Mouse (Mus musculus) lung, adult 2 months (tissue): ENCODE data around the gene Slc13a5. TPM values are rescaled to one million over a fixed set of nuclear protein-coding genes. Genes with fewer than 3 reads are reported as not detected.

Source experiments
- DNase-seq: peaks from one replicate; pipeline ENCODE4 v3.0.0; 2022
- H3K4me1 ChIP-seq: fragments of 200-500 bp; 2 replicates; pipeline ENCODE4 v1.6.1; 2011; ENCODE audit warnings: low read length; ENCODE audit not compliant: control insufficient read depth, insufficient read depth
- H3K4me3 ChIP-seq: fragments of 200-500 bp; replicated peaks from 2 replicates; pipeline ENCODE3; 2011; ENCODE audit warnings: low read depth, mild to moderate bottlenecking, control low read depth, low read length; ENCODE audit errors: extremely low read depth
- CTCF ChIP-seq: fragments of 200-500 bp; IDR thresholded peaks from 2 replicates; pipeline ENCODE4 v1.5.1; 2011; ENCODE audit warnings: mild to moderate bottlenecking, low read length, control low read depth; ENCODE audit not compliant: insufficient read depth
- POLR2A ChIP-seq: fragments of 200-500 bp; IDR thresholded peaks from 2 replicates; pipeline ENCODE4 v1.6.1; 2011; ENCODE audit warnings: low read depth, mild to moderate bottlenecking, control low read depth, low read length, borderline replicate concordance; ENCODE audit errors: extremely low read depth
- WGBS: fragments of 180-500 bp; shearing (Covaris S2); methylation state at CpG from one replicate; pipeline ENCODE4 v1.1.7; 2018; 5-methylcytosine and 5-hydroxymethylcytosine counted together
- polyA plus RNA-seq: library from polyadenylated mRNA; depleted of rRNA; stranded (reverse); fragments of >200 nt; gene quantifications from 2 replicates; pipeline ENCODE4 v1.2.3, GENCODE M21; 2012

The Slc13a5 gene
- polyA plus RNA-seq, 1 experiment = not detected

GRCm38 (mm10) chr11:72265483-72265882 is 1.5 kb downstream of the Slc13a5 start:
- Histone ChIP-seq H3K4me3 (no peak overlapping the region), H3K4me1 (peaks cover 6% of the 10 kb centered on the region)
- no peak for DNase-seq
- 8% methylated on average over 11 of the region's 11 CpGs for WGBS
- TF ChIP-seq CTCF (no peak), POLR2A (no peak)

GRCm38 (mm10) chr11:72256441-72256840 is 10.6 kb downstream of the Slc13a5 start:
- no peak for DNase-seq
- Histone ChIP-seq H3K4me1 (no peaks in the 10 kb centered on the region), H3K4me3 (no peak overlapping the region)
- TF ChIP-seq POLR2A (no peak), CTCF (no peak)
- 68% methylated on average over 2 of the region's 2 CpGs for WGBS

- 95% methylated on average over 4 of the region's 4 CpGs for WGBS
- H3K4me3 ChIP-seq = no peak overlapping the region
- H3K4me1 ChIP-seq = no peaks in the 10 kb centered on the region
- TF ChIP-seq POLR2A = no peak
- no peak for TF ChIP-seq CTCF
- no peak for DNase-seq
These were observed 11.4 kb downstream of the Slc13a5 start for GRCm38 (mm10) chr11:72255629-72256028.

DNA sequence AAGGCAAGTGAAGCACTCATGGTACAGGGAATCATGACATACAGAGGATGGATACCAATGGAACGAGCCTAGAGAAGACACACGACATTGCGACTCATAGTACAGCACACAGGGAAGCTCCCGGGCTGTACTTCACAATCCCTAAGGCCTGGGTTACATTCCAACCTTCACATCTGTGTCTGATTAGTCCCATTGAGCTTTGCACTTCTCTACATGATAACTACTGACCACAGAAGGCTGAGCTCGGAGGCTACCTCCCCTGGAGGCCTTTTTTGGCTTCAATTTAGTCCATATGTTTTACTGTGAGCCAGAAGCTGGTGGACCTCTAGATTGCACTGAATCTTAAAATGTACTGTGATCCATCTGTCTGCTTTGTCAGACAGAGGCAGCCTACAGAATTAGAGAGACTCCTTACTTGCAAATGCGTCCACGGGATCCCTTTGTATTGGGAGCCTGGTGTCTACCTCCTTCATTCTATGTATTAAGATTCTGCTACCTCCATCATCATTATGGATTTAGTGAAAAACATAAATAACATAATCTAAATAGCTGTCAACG is 21.7 kb downstream of the Slc13a5 start:
- no peak for TF ChIP-seq POLR2A
- Histone ChIP-seq H3K4me1 (no peaks in the 10 kb centered on the region), H3K4me3 (no peak overlapping the region)
- WGBS = 81% methylated on average over 8 of the region's 8 CpGs
- DNase-seq = no peak

- no peak for TF ChIP-seq POLR2A
- Histone ChIP-seq H3K4me3 (no peak overlapping the region), H3K4me1 (no peaks in the 10 kb centered on the region)
- 69% methylated on average over 4 of the region's 4 CpGs for WGBS
- no peak for DNase-seq
These were observed 26.8 kb downstream of the Slc13a5 start for GRCm38 (mm10) chr11:72240062-72240860.

GRCm38 (mm10) chr11:72234013-72234412 is 33.0 kb downstream of the Slc13a5 start:
- H3K4me1 ChIP-seq = no peaks in the 10 kb centered on the region
- H3K4me3 ChIP-seq = no peak overlapping the region
- TF ChIP-seq CTCF = no peak
- no peak for TF ChIP-seq POLR2A
- DNase-seq = no peak
- WGBS = 53% methylated on average over 5 of the region's 5 CpGs

DNA sequence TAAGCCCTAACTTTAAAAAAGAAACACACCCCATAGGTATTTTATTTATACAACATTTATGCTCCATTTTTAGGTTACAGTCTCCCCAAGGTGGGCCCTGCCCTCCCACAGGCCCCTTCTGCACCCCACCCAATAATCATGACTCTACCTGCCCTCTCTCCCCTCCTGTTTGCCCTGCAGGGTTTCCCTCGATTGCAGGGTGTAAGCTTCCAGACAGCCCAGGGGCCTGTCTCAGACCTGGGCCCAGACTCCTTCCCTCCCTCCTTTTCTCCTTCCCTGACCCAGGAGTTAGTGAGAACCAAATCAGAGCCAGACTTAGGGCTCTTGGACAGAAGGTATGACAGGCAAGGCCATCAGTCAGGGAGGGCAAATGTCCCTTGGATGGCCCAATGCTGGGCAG is 34.0 kb downstream of the Slc13a5 start:
- Histone ChIP-seq H3K4me1 (no peaks in the 10 kb centered on the region), H3K4me3 (no peak overlapping the region)
- 48% methylated on average over 1 of the region's 1 CpGs for WGBS
- no peak for TF ChIP-seq POLR2A
- TF ChIP-seq CTCF = no peak
- DNase-seq = no peak

DNA sequence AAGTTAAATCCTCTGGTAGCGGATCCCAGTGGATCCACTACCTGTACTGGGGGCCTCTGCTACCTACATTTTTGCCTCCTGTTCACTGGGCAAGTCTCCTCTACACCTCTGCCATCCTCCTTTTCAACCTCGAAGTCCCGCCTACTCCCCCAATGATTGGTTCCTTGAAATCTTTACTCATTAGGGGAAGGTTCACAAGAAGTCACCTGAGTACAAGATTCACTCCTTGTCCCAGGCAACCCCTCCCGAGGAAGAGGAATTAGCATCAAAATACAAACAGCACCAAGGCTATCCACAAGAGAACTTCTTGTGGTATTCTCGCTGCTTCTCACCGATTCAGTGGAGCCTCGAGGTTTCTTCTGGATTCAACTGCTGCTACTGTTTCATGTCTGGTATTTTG is 35.0 kb downstream of the Slc13a5 start:
- Histone ChIP-seq H3K4me1 (no peaks in the 10 kb centered on the region), H3K4me3 (no peak overlapping the region)
- 83% methylated on average over 7 of the region's 7 CpGs for WGBS
- DNase-seq = no peak
- TF ChIP-seq CTCF = no peak
- TF ChIP-seq POLR2A = no peak

DNA sequence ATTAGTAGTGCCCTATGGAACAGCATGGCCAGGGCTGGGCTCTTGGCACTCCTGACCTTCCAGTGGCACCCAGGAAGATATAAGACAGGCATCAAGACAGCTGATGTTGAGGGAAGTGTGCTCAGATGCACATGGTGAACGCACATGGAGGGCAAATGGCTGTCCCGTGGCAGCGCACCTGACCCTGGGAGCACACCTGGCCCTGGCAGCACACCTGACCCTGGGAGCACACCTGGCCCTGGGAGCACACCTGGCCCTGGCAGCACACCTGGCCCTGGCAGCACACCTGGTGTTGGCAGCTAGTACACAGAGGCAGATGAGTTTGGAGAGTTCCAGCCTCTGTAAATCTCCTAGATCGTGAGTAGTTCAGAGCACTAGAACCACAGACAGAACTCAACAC is 38.5 kb downstream of the Slc13a5 start:
- no peak for DNase-seq
- no peak for TF ChIP-seq POLR2A
- TF ChIP-seq CTCF = no peak
- WGBS = 88% methylated on average over 4 of the region's 4 CpGs
- H3K4me1 ChIP-seq = no peaks in the 10 kb centered on the region
- no peak overlapping the region for H3K4me3 ChIP-seq

- WGBS = 74% methylated on average over 6 of the region's 6 CpGs
- H3K4me1 ChIP-seq = no peaks in the 10 kb centered on the region
- no peak for DNase-seq
- no peak overlapping the region for H3K4me3 ChIP-seq
- TF ChIP-seq POLR2A (no peak), CTCF (no peak)
These were observed 40.1 kb downstream of the Slc13a5 start for GRCm38 (mm10) chr11:72226901-72227300.
